Mouse (Mus musculus) kidney, adult 2 months (tissue): ENCODE results near the gene Lypd8.

Source experiments
- CTCF ChIP-seq: fragments of 200-500 bp; conservative IDR thresholded peaks from 2 replicates; pipeline ENCODE4 v1.5.1; 2011; ENCODE audit warnings: low read depth, mild to moderate bottlenecking, control low read depth, low read length, moderate library complexity, mixed read lengths; ENCODE audit not compliant: insufficient read depth, insufficient read length
- POLR2A ChIP-seq: fragments of 200-500 bp; IDR thresholded peaks from one replicate; pipeline ENCODE4 v1.6.1; 2011; ENCODE audit warnings: low read depth, low read length, control low read depth

GRCm38 (mm10) chr11:58353709-58354108, 25.1 kb upstream of the Lypd8 start:
- no peak for TF ChIP-seq CTCF
- no peak for TF ChIP-seq POLR2A
